Mouse (Mus musculus): ENCODE data around the gene Ccdc137.

Gene Ccdc137

DNA sequence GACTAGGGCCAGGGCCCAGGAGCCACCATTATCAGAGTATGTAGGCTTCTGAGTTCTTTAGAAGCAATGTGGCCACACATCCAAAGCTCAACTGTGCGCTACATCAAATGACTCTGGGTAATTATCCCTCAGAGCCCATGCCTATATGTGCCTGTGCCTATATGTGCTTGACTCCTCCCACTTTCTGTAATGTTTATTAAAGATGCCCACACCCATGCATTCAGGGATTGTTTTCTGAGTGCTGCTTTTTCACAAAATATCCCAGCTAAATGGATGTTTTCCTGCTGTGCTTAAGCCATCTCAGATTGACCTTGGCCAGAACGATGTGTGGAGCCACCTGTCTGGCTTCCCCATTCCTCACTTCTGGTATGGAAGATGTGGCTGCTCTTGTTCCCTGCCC, 5.6 kb downstream of the Ccdc137 start:
- no peak for DNase-seq

DNA sequence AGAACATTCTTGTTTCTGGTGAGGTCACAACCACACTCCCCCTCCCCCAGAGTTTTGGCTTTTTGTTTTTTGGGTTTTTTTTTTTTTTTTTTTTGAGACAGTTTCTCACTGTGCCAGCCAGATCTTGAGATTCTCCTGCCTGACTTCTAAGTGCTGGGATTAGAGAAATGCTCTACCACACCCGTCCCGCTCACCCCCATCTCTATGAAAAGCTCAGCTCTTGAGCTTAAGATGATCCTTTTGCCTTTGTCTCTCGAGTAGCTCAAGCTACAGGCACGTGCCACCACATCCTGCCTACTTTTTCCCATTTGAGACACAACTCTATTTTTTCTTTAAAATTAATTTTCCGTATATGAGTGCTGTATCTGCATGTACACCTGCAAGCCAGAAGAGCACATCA, 6.5 kb downstream of the Ccdc137 start:
- no peak for DNase-seq

DNA sequence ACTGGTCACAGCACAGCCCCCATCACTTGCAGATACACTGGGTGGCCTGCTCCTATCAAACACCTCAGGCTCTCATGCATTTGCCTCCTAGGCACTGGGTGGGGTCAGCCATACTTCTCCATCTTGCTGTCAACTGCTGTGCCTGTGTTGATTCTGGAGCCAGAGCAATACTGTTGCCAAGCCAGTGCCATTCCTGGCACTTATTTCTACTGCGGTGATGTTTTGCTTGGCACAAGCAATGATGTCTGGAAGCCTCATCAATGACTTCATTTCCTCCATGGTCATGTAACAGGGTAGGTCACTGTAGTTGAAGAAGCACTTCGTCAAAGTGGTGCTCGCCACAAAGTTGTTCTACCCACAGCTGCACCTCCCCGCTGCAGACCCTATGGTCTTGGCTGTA, 7.6 kb downstream of the Ccdc137 start:
- no peak for DNase-seq

DNA sequence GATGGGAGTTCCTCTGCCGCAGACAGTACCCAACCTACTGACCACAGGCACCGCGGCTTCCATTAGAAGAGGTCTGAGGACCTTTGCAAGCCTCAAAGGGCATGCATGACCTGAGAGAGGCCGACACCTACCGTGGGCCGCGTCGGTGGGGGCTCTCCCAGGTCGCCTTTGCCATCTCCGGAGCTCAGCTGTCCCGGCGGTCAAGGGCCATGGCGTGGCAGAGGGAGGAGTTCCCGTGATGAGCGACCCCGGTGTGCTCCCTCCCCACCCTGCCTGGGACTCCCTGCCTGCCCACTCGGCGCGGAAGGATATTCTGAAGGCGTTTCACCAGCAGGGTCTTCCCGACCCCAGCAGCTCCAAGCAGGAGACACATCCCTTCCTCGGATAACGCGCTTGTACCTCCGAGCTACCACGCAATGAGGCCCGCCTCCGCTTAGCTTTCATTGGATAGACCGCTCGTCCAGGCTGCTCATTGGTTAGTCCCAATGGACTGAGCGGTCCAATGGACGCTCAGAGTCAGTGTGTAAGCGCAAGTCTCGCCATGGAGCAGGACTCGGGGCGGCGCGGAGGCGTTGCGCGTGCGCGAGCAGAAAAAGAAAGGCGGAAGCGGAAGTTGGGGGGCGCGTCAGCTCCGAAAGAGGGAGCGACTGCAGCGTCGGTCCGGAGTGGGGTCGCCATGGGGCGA, 9.3 kb downstream of the Ccdc137 start, which contains the start of gene Arl16:
Arl16 (minus strand) TSS at position 557 of the 685 bp plus-strand sequence.
- DNase-seq = peak; percentile 92

DNA sequence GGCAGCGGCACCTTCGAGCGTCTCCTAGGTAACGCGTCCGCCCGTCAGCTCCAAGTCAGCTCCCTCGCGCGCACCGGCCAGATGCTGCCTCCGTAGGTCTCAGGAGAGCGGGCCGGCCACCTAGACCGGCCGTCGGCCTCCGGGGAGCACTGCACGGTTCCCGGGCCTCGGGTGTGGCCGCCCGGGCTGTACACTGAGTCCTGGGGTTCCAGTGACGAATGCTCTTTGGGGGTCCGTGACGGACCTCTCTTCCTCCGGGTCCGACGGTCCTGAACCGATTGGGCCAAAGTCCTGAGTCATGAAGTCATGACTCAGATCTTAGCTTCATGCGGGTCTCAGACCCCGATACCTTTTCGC, 9.8 kb downstream of the Ccdc137 start:
- no peak for DNase-seq

DNA sequence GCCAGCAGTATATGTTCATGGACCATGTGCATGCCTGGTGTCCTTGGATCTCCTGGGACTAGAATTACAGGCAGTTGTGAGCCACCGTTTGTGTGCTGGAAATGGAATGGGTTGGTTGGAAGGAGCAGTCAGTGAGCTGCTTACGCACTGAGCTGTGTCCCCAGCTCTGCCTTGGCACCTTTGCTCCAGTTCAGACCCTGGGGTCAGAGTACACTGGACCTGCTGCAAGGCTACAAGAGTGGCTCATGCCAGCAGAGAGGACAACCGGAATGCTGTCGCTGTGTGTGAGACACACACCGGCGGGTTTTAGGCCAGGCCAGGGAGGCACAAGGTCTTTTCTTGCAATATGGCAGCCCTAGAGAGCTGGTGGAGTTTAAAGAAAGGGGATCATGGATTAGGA, 14.1 kb downstream of the Ccdc137 start:
- DNase-seq = no peak

DNA sequence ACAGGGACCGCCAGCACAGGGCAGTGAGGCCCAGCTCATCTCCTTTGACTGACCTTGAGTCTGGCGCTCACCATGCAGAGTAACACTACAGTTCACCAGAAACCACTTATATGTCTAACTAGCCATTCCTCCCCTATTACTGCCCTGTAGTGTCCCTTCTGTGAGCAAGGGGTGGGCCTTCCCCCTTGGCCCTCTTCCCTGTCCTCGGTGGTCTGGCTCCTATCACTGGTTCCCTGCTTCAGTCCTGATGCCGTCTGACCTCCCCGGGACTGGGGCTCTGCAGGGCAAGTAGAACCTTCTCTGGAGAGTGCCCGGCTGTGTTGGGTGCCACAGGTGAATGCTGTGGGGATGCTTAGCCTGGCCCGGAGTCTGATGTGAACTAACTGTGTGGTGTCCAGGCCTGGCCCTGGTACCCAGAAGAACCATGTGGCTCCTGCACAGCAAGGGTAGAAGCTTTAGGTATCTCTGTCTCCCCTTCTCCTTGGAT, 25.6 kb downstream of the Ccdc137 start:
- no peak for DNase-seq

DNA sequence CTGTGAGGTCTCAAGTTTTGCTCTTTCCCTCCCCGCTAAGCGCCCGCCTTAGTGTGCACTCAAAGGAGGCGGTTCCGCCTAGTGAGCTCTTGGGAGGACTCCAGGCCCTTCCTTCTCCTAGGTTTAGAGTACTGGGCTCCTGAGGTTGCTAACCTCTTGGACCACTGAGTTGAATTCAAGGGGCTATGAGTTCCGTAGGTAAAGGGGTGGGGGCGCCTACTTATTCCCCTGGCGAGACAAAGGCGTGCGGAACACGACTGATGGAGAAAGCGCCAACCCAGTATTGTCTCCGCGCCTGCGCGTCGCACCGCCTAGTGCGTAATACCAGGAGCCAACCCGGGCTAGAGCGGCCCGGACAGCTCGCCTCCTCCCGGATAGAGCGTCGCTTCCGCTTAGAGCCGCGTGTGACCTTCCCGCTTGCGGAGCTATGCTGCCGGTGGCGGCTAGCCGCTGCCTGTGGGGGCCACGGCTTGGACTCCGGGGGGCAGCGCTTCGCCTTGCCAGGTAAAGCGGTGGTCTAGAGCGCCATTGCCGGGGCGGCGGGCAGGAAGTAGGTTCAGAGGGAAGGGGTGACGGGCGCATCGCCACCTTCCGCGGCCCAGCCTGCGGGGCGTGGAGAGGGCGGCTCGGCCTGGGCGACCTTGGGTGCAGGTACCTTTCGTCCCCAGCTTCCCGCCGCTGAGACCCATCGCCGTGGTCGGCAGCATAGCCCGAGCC, 26.5 kb downstream of the Ccdc137 start, which contains the start of gene Mrpl12:
Mrpl12 (plus strand) TSS at position 349 of the 717 bp plus-strand sequence.
- peak; percentile 88 for DNase-seq

DNA sequence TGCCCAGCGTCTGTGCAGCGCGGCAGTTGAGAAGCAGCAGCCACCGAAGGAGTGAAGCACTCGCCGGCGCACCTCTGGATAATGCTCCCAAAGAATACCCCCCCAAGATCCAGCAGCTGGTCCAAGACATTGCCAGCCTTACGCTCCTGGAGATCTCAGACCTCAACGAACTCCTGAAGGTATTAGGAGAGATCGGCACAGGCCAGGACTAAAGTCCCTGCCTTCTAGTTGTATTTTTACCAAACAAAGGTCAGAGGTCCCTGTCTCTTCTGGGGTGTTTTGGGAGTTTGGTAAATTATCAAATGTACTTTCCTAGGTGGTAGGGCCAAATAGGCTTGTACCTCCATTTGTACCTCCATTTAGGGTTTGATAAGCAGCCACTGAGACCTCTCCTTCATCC, 27.3 kb downstream of the Ccdc137 start:
- DNase-seq = no peak

DNA sequence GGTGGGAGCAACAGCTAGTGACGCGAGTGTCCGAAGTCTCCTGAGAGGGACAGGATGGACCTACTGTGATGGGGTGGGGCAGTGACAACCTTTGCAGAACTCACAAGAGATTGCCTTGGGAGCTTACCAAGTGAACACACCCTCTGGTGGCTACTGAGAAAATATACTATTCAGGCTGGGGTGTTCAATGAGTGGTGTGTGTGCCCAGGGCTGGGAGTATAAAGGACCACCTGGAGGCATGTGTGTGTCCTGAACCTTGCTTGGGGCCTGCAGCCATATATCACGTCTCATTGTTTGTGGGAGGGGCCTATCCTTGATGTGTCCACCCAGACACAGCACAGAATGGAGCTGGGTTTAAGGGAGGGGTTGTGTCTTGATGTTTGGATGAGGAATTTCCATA, 30.6 kb downstream of the Ccdc137 start:
- DNase-seq = no peak

DNA sequence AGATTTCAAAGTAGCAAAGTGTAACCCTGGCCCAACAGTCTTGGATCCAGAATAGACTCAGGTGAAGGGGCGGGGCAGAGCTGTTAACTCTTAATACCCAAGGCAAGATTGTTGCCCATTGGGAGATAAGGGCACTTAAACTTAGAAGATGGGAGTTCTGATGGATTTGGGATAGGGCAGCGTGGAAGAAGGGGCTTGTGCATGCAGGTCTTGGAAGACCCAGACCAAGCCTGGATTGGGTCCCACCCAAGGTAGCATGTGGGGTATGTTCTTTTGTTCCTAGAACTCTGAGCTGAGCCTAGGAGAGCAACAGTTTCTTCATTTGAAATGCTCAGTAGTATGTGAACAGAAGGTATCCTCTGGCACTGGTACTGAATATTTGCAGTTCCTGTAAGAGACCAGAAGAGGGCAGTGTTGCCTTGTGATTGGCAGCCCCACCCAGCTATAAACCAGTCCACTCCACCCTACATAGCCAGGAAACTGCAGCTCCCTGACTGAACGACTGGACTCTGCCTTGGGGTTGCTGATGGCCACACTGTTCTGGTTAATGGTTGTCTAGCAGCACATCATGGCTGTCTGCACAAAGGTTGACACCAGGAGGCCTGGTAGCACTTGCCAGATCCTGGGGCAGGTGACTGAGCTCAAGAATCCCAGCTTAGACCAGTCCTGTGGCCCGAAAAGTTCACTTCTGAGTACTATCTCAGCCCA, 31.3 kb downstream of the Ccdc137 start:
- DNase-seq = no peak

DNA sequence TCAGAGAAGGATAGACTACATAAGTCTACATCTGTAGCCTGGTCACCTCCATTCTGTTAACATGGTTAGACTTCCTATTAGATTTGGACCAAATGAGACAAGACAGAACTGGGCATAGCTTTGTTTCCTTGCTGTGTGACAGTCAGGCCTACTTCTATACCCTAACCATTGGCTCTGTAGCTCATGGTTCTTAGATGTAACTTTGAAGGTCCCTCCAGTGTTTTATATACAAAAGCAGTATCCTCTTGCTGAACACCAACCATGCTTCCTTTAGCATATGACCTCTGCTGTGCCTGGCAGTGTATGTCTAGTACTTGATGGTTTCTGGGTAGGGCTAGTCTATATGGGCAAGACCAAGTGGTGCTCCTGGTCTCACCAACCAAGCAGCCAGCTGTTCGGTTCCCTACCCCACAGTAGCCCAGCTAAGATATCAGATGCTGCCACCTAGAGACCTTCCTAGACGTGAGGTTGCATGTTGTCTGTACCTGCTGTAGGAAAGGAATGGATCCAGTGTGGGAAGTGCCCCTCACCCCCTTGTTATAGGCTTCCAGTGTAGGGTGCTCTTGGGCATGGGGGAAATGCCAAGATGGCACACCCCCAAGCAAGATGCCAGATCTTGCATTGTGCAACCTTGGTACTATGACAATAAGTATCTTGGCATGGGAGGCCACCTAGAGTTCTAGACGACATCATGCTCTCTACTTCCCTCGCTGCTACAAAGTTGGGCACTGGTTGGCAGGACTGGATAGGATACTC, 32.6 kb downstream of the Ccdc137 start:
- no peak for DNase-seq

DNA sequence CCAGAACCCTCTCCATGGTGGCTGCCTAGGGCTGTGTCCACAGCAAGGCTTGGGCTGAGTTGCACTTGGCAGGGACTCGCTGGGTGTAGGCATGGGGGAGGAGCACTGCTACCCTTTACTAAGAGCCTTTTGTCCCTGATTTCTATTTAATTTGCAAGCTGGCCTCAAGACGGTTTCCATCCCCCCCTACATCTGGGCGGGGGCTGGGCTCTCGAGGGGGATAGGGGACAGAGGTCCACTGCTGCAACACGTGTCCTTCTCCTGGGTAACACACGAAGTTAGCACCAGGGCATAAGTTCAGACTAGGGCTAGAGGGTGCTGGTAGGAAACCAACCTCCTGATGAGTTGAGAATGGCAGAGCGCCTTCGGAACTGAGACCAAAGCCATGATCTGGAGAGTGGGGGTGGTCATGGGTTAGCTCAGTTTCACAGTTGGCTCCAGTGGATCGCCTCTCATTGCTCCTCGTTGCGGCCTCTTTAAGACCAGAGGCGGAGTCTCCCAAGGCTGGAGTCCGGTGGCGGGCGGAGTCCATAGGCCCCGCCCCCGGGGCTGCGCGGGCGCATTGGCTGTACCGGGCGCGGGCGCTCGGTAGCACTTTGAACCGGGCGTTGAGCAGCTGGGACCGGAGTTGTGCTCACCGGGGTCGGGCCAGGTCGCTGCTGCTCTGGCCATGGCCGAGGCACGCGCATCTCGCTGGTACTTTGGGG, 33.6 kb downstream of the Ccdc137 start, which contains the start of gene Slc25a10:
Slc25a10 (plus strand) TSS at position 524 of the 707 bp plus-strand sequence.
- DNase-seq = peak; percentile 80

DNA sequence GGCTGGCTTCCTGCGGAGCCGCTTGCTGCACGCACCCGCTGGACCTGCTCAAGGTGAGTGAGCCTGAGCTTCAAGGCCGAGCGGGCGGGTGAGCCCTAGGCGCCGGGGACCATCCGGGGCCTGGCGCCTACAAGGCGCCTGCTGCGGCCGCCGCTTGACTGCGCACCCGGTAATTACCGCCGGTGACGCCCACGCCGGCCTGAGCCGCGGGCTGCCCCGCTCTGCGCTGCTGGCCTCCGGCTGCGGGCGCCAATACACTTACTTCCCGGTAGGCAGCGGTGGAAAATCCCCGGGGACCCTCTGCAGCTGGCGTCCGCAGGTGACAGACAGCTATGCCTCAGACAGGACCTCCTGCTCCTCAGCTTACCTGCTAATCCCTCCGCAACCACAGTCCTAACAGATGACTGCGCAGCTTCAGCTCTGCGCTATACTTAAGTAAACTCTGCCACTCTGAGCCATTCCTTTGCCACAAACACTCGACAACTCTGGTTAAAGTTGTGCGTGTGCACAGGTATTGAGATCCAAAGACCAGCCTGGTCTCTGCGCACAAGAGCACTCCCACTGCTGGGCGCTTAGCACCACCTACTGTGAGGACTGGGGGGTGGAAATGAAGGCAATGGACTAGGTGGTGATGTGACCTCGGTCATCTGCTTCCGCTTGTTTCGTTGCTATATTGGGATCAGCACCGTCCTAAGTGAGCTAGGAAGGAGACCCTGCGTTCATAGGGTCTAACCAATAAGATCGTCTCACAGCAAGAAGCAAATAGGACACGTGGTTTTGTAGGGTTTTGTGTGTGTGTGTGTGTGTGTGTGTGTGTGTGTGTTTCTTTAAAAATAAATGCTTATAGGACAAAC, 34.3 kb downstream of the Ccdc137 start:
- no peak for DNase-seq

DNA sequence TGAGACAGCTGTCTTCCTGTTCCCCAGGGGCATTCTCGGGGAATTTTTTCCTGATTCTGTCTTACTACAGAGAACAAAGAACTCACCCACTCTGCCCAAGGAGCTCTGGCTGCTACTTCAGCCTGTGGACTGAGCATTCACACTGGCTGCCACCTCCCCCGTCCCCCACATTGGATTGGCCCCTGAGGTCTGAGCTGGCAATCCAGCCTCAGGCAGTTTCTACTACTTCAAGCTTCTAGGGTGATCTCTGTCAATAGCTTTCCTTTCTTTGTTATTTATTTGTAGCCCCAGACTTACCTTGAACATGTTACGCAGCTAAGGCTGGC, 34.9 kb downstream of the Ccdc137 start:
- DNase-seq = no peak

DNA sequence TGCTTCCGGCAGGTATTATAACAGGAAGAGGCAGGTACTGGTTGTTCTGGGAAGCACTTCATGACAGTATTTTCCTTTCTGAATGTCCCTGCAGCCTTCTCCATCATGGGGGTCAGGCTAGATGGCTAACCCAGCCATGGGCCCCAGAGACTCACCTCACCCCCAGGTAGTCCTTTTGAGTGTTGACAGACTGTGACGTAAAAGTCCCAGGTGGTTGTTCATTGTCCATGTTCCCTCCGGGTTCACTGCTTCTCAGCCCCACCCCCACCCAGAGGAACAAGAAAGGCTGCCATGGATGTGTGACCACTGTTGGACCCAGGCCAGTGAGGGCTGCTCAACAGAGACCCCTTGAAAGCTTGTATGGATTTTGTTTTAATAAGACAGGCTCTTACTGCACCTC, 35.4 kb downstream of the Ccdc137 start:
- DNase-seq = no peak

DNA sequence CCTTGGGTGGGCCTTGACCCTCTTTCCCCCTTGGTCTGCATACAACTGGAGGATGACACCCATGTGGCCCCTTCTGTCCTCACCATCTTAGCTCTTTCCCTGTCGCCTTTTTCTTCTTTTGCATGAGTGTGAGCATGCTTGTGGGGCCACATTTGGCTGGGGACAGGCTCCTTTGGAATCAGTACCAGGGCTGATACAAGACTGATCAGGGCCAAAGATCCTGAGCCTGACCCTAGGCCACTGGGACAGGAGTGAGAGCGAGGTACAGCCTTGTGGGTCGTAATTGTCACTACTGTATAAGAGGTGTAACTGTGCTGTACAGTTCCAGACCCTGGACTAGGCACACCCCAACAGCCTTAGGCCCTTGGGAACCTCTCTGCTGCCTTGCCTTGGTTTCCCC, 36.0 kb downstream of the Ccdc137 start:
- no peak for DNase-seq

DNA sequence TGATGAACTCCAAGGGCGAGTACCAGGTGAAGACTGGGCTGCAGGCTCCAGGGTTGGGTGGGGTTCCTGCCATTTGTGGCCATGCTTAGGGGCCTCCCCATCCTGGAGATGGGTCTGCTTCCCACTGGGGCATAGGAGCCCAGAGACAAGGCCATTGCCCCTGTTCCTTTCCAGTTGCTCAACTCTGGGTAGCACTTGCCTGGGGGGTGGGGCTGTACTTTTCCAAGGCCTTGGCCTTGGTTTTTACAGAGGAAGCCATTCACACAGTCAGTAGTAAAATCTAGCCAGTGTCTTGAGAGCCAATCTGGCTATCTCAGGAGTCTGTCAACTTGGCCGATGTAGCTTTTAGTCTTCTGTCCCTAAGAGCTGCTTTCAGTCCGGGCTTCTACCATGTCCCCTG, 39.5 kb downstream of the Ccdc137 start:
- no peak for DNase-seq

DNA sequence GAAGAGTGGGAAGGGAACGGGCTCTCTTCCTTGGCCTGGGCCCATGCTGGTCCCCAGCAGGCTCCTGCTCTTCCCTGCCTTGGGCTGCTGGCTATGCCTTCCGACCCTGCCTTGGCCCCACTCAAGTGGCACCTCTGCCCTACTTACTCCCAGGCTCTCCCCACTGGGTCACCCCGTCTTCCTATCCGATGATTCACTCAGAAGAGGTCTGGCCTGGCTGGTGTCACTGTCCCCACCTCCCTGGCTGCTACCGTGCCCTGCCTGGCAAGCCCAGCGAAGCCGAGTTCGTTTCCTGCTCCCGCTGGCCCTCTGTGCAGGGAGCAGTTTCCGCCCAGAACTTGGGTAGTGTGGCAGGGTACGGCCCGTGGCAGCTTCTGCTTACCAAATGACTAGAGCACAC, 40.3 kb downstream of the Ccdc137 start:
- DNase-seq = no peak

DNA sequence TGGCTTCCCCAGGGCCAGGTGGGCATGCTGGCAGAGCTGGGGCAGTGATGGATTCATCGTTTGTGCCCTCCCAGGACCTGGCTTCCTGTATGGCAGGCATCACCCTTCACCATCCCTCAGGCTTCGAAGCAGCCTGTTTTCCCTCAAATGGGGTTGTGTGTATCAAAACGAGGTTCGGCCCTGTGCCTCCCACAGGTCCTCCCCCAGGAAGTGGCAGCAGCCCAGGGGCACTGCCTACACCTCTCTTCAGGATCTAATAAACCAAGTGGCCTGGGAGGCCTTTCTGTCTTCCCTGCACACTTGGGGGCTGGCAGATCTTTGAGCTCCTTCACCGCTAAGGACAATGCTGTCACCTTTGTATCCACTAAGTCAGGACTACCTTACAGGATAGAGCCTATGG, 41.0 kb downstream of the Ccdc137 start:
- DNase-seq = no peak

DNA sequence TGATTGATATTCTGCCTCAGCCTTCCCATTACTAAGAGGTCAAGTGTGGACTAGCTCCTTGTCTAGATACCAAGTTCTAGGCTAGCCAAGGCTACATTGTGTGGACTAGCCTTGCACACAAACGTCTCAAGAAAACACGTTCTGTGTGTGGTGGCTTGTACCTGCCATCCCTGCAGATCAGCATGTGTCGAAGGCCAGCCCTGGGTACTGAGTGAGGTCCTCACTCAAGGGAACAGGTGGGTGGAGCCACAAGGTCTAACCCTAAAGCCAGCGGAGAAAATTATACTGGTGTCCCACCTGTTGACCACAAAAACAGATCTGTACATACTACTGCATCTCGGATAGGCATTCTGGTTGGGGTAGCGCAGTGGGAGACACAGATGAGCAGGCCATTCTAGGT, 42.0 kb downstream of the Ccdc137 start:
- DNase-seq = no peak

DNA sequence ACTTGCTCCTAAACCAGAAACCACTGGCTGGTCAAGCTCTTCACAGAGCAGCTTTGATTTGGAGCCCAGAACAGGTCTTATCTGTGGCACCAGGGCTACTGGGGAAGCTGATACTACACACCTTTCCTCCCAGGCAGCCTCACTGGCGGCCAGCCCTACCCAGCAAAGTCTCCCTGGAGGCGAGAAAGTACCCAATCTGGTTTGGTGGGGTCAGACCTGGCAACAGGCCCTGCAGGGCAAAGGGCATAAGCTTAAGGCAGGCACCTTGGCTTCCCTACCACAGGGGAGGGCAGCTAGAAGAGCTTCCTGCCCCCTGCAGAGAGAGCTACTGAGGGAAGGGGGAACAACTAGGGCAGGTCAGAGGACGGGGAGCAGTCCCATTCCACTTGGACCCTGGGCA, 42.4 kb downstream of the Ccdc137 start:
- no peak for DNase-seq
